Mouse (Mus musculus) forebrain, embryonic 15.5 days (tissue): ENCODE data around the gene Apobec3. TPM values are rescaled to one million over a fixed set of nuclear protein-coding genes. Genes with fewer than 3 reads are reported as not detected.
A peak's percentile ranks its signal among the peaks of the same experiment; 100 is the strongest.

Experiments used
- ATAC-seq: fragments of 200-750 bp; cut with Nextera tagmentation; replicated peaks from 2 replicates; pipeline ENCODE4 v1.8.0; 2017; ENCODE audit warnings: mild to moderate bottlenecking, moderate TSS enrichment, moderate library complexity
- H3K27ac ChIP-seq: fragments of 300-500 bp; sonication (generic); replicated peaks from 2 replicates; pipeline ENCODE4 v1.5.1; 2015; ENCODE audit warnings: mild to moderate bottlenecking, inconsistent platforms
- H3K27me3 ChIP-seq: fragments of 300-500 bp; sonication (generic); 2 replicates; pipeline ENCODE4 v1.6.1; 2015; ENCODE audit warnings: inconsistent platforms
- H3K36me3 ChIP-seq: fragments of 300-500 bp; sonication (generic); 2 replicates; pipeline ENCODE4 v1.6.1; 2015; ENCODE audit warnings: mild to moderate bottlenecking, inconsistent platforms
- H3K4me1 ChIP-seq: fragments of 300-500 bp; sonication (generic); 2 replicates; pipeline ENCODE4 v1.6.1; 2015; ENCODE audit warnings: inconsistent platforms
- H3K4me2 ChIP-seq: fragments of 300-500 bp; sonication (generic); replicated peaks from 2 replicates; pipeline ENCODE4 v1.6.1; 2015; ENCODE audit warnings: mild to moderate bottlenecking, inconsistent platforms
- H3K4me3 ChIP-seq: fragments of 300-500 bp; sonication (generic); 2 replicates; pipeline ENCODE4 v1.5.1; 2015; ENCODE audit warnings: mild to moderate bottlenecking, inconsistent platforms
- H3K9ac ChIP-seq: fragments of 300-500 bp; sonication (generic); replicated peaks from 2 replicates; pipeline ENCODE4 v1.6.1; 2015; ENCODE audit warnings: mild to moderate bottlenecking, inconsistent platforms
- H3K9me3 ChIP-seq: fragments of 300-500 bp; sonication (generic); 2 replicates; pipeline ENCODE4 v1.6.1; 2016; ENCODE audit warnings: inconsistent platforms
- WGBS: fragments of 180-500 bp; shearing (Covaris S2); methylation state at CpG from one replicate; pipeline ENCODE4 v1.1.7; 2015; ENCODE audit warnings: mixed read lengths; 5-methylcytosine and 5-hydroxymethylcytosine counted together
- polyA plus RNA-seq: library from polyadenylated mRNA; unstranded; fragments of >200 nt; fragmentation: Nextera tagmentation; extraction: Ambion mirVana; gene quantifications from 2 replicates; pipeline ENCODE4 v1.2.1, GENCODE M21; 2015

Apobec3 gene
- 6.6 TPM in 2 replicates for polyA plus RNA-seq

DNA sequence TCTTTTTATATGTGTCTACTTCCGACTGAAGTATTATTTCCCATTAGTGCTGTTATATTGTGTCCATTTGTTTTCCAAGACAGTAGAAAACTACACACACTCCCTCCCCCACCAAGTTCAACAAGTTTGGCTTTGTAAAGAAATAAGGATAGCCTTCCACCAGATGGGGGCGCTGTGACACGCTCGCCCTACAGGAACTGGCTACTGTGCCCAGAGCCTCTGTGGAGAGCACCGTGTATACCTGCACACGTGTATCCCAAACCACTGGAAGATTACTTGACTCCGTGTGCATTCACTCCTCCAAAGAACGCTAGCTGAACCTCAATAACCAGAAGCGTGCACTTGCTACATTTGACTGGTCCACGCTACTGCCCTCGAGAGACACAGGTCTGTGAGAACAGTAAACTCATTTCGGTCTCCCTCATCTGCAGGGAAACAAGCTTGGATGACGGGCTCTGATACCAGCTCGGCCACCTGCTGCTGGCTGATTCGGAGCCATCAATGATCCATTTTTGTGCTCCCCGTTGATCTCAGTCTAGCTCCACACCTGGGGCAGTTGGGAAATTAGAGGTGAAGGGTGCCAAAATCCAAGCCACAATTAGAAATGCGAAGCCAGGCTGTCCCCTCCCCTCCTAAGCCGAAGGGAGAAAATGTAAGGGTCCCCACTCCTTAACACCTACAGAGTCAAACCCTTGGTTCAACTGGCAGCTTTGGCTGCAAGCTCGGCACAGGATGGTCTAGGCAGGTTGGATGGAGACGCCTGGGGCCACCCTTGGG, at the start of gene Apobec3:
TSS of gene Apobec3 (plus strand) at position 224 of the 777 bp plus-strand sequence.
- no peaks in the 10 kb centered on the region for H3K36me3 ChIP-seq
- peaks cover 12% of the 10 kb centered on the region for H3K4me1 ChIP-seq
- peak within 1 kb of the TSS; percentile 53 for H3K4me2 ChIP-seq
- ATAC-seq: 0 out of 2 replicates have a peak, but pooled peaks have one; percentile 26
- H3K4me3 ChIP-seq: peak within 1 kb of the TSS; percentile 37
- H3K9ac ChIP-seq: peak within 1 kb of the TSS; percentile 40
- peak within 1 kb of the TSS; percentile 12; the same call in 1 of the 2 replicates for H3K27ac ChIP-seq
- no peaks in the 10 kb centered on the region for H3K9me3 ChIP-seq
- 1% methylated on average over 20 of the region's 20 CpGs for WGBS
- H3K27me3 ChIP-seq: 0 out of 2 replicates have a peak, but pooled peaks cover 3% of the 10 kb centered on the region

GRCm38 (mm10) chr15:79842985-79843384, 48.5 kb upstream of the Apobec3 start:
- H3K4me1 ChIP-seq: no peaks in the 10 kb centered on the region
- no peak overlapping the region for H3K9ac ChIP-seq
- H3K36me3 ChIP-seq: no peaks in the 10 kb centered on the region
- H3K27me3 ChIP-seq: no peaks in the 10 kb centered on the region
- H3K27ac ChIP-seq: no peak overlapping the region
- no peaks in the 10 kb centered on the region for H3K9me3 ChIP-seq
- 83% methylated on average over 3 of the region's 3 CpGs for WGBS
- no peak for ATAC-seq
- H3K4me2 ChIP-seq: no peak overlapping the region
- H3K4me3 ChIP-seq: no peak overlapping the region

DNA sequence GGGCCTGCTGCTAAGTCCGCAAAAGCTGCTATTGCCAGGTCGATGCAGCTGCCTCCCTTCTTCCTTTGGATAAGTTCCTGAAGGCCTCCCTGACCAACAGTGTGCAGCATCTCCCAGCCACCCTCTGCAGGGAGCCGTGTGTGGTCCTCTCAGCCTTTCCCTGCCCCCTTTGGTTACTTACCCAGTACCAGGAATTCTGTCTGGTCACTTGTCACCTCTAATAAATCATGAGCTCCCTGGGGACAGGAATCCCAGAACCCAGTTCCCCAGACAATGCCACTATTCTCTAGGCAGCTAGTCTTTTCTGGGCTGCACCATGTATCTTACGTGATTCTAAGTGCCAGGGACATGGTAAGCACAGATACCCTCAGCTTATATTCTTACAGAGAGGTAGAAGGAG, 45.5 kb upstream of the Apobec3 start:
- no peak overlapping the region for H3K4me2 ChIP-seq
- no peak for ATAC-seq
- H3K4me3 ChIP-seq: no peak overlapping the region
- H3K36me3 ChIP-seq: no peaks in the 10 kb centered on the region
- H3K9ac ChIP-seq: no peak overlapping the region
- H3K4me1 ChIP-seq: no peaks in the 10 kb centered on the region
- H3K27ac ChIP-seq: no peak overlapping the region
- H3K9me3 ChIP-seq: no peaks in the 10 kb centered on the region
- no peaks in the 10 kb centered on the region for H3K27me3 ChIP-seq
- 84% methylated on average over 4 of the region's 4 CpGs for WGBS

DNA sequence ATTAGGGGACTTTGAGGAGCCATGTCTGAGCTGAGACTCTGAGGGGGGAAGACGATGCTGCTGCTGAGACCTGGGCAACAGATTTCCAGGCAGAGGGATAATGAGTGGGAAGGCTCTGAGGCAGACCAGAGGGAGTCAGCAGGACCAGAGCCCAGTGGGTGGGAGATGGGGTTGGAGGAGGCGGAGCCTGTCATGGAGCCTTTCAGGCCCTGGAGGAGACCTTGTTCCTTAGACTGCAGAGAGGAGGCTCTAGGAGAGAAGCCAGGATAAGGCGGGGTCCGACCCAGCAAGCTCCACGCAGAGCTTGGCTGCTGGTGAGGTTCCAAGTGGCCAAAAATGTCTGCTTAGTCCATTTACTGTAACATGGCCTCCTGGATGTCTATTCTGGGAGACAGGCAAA, 44.4 kb upstream of the Apobec3 start:
- Histone ChIP-seq H3K4me3 (no peak overlapping the region), H3K9me3 (no peaks in the 10 kb centered on the region), H3K36me3 (no peaks in the 10 kb centered on the region), H3K4me1 (no peaks in the 10 kb centered on the region), H3K9ac (no peak overlapping the region), H3K27ac (no peak overlapping the region), H3K27me3 (no peaks in the 10 kb centered on the region), H3K4me2 (no peak overlapping the region)
- 22% methylated on average over 5 of the region's 5 CpGs for WGBS
- no peak for ATAC-seq

- Histone ChIP-seq H3K9me3 (no peaks in the 10 kb centered on the region), H3K27me3 (no peaks in the 10 kb centered on the region), H3K4me1 (no peaks in the 10 kb centered on the region), H3K4me2 (no peak overlapping the region), H3K27ac (no peak overlapping the region), H3K9ac (no peak overlapping the region), H3K4me3 (no peak overlapping the region), H3K36me3 (no peaks in the 10 kb centered on the region)
- no peak for ATAC-seq
- WGBS: 93% methylated on average over 2 of the region's 2 CpGs
Measured at GRCm38 (mm10) chr15:79850143-79850542, 41.3 kb upstream of the Apobec3 start.

GRCm38 (mm10) chr15:79858979-79859378, 32.5 kb upstream of the Apobec3 start:
- no peak overlapping the region for H3K27ac ChIP-seq
- no peak overlapping the region for H3K4me2 ChIP-seq
- H3K4me3 ChIP-seq: no peak overlapping the region
- WGBS: 85% methylated on average over 5 of the region's 5 CpGs
- no peaks in the 10 kb centered on the region for H3K27me3 ChIP-seq
- no peak overlapping the region for H3K9ac ChIP-seq
- H3K4me1 ChIP-seq: no peaks in the 10 kb centered on the region
- no peak for ATAC-seq
- no peaks in the 10 kb centered on the region for H3K9me3 ChIP-seq
- H3K36me3 ChIP-seq: no peaks in the 10 kb centered on the region

GRCm38 (mm10) chr15:79859821-79860220, 31.6 kb upstream of the Apobec3 start:
- WGBS: 86% methylated on average over 9 of the region's 9 CpGs
- no peak overlapping the region for H3K27ac ChIP-seq
- H3K36me3 ChIP-seq: no peaks in the 10 kb centered on the region
- no peak overlapping the region for H3K9ac ChIP-seq
- H3K4me2 ChIP-seq: no peak overlapping the region
- ATAC-seq: no peak
- no peaks in the 10 kb centered on the region for H3K27me3 ChIP-seq
- H3K4me3 ChIP-seq: no peak overlapping the region
- H3K4me1 ChIP-seq: no peaks in the 10 kb centered on the region
- no peaks in the 10 kb centered on the region for H3K9me3 ChIP-seq

GRCm38 (mm10) chr15:79867260-79868002, 24.0 kb upstream of the Apobec3 start:
- no peak overlapping the region for H3K4me2 ChIP-seq
- no peaks in the 10 kb centered on the region for H3K36me3 ChIP-seq
- WGBS: 90% methylated on average over 3 of the region's 3 CpGs
- H3K9ac ChIP-seq: no peak overlapping the region
- no peak for ATAC-seq
- no peaks in the 10 kb centered on the region for H3K9me3 ChIP-seq
- no peaks in the 10 kb centered on the region for H3K4me1 ChIP-seq
- H3K27ac ChIP-seq: no peak overlapping the region
- H3K4me3 ChIP-seq: no peak overlapping the region
- no peaks in the 10 kb centered on the region for H3K27me3 ChIP-seq

DNA sequence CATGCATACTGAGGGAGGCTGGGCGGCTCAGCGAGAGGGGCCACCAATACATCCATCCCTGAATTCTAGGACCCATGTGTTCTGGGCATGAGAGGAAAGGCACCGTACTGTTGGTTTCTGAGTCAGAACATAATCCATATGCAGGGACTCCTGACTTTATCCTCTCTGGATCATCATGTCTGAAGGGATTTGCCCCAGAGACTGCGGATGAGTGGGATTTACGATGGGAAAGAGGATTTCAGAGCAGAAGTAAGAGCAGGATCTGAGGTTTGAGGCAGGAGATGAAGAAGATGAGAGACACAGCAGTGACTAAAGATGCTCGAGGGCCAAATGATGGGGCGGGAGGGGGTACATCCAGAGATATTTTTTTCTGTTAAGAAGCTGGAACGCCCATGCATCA, 17.9 kb upstream of the Apobec3 start:
- H3K4me2 ChIP-seq: no peak overlapping the region
- H3K27ac ChIP-seq: no peak overlapping the region
- H3K4me1 ChIP-seq: no peaks in the 10 kb centered on the region
- no peaks in the 10 kb centered on the region for H3K36me3 ChIP-seq
- no peak for ATAC-seq
- H3K9ac ChIP-seq: no peak overlapping the region
- no peaks in the 10 kb centered on the region for H3K9me3 ChIP-seq
- H3K4me3 ChIP-seq: no peak overlapping the region
- WGBS: 93% methylated on average over 8 of the region's 8 CpGs
- H3K27me3 ChIP-seq: no peaks in the 10 kb centered on the region

- H3K9me3 ChIP-seq: no peaks in the 10 kb centered on the region
- WGBS: 64% methylated on average over 2 of the region's 2 CpGs
Measured at GRCm38 (mm10) chr15:79873995-79874394, 17.5 kb upstream of the Apobec3 start.

GRCm38 (mm10) chr15:79875261-79875995, 16.0 kb upstream of the Apobec3 start:
- WGBS: 87% methylated on average over 18 of the region's 18 CpGs
- H3K36me3 ChIP-seq: no peaks in the 10 kb centered on the region
- H3K27me3 ChIP-seq: no peaks in the 10 kb centered on the region
- no peak for ATAC-seq
- H3K27ac ChIP-seq: no peak overlapping the region
- H3K4me2 ChIP-seq: no peak overlapping the region
- no peak overlapping the region for H3K4me3 ChIP-seq
- no peak overlapping the region for H3K9ac ChIP-seq
- peaks cover 13% of the 10 kb centered on the region for H3K4me1 ChIP-seq
- H3K9me3 ChIP-seq: no peaks in the 10 kb centered on the region

More at GRCm38 (mm10) chr15:79873995-79874394, 17.5 kb upstream of the Apobec3 start:
- H3K27me3 ChIP-seq: no peaks in the 10 kb centered on the region
- no peak overlapping the region for H3K27ac ChIP-seq
- no peak overlapping the region for H3K4me2 ChIP-seq
- no peak overlapping the region for H3K4me3 ChIP-seq
- H3K9ac ChIP-seq: no peak overlapping the region
- H3K36me3 ChIP-seq: no peaks in the 10 kb centered on the region
- no peak for ATAC-seq
- peaks cover 3% of the 10 kb centered on the region for H3K4me1 ChIP-seq

GRCm38 (mm10) chr15:79878725-79879136, 12.7 kb upstream of the Apobec3 start:
- Histone ChIP-seq H3K4me3 (no peak overlapping the region), H3K27ac (peak overlapping the region; percentile 62), H3K4me1 (peaks cover 23% of the 10 kb centered on the region), H3K9me3 (no peaks in the 10 kb centered on the region), H3K27me3 (no peaks in the 10 kb centered on the region), H3K4me2 (peak overlapping the region; percentile 13; the same call in 1 of the 2 replicates), H3K9ac (no peak overlapping the region), H3K36me3 (no peaks in the 10 kb centered on the region)
- WGBS: 79% methylated on average over 6 of the region's 6 CpGs
- ATAC-seq: no peak
